Mouse (Mus musculus): ENCODE measurements at regions not wholly inside any gene's neighbourhood (a gene's known extent, or its start where the extent isn't known, plus 50 kb on each side); places are given as distances from the start of the nearest gene placed in this dataset.

DNA sequence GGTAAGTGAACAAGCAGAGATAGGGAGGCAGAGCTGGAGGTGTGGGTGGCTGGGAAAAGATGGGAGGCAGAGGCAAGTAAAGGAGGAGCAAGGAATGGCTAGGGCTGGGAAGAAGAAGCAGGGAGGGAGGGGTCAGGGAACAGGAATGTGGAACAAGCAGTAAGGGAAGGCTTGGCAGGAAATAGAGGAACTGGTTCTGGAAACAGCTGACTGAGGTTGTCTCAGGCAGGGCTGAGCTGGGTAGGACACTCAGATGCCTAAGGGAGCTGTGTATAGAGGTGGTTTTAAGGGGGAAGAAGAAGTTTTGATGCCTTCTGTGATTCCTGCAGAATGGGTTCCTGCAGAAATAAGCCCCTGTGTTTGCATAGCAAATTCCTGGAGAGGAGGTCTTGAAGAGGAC is 92.7 kb downstream of the Nucb2 start:
- TF ChIP-seq MYOG (IDR thresholded peaks at IDR 0.05; ENCODE audit: control insufficient read depth, extremely low read depth, insufficient read length), result no peak
- TF ChIP-seq CEBPB (IDR thresholded peaks at IDR 0.05; ENCODE audit: low read depth), result no peak
- TF ChIP-seq MAX (IDR thresholded peaks at IDR 0.05), result no peak
- TF ChIP-seq MYOD1 (IDR thresholded peaks at IDR 0.05; ENCODE audit: control insufficient read depth, insufficient read length, low read depth), result no peak
- no peak for TF ChIP-seq FOSL1 (IDR thresholded peaks at IDR 0.05; ENCODE audit: insufficient read depth, low read length, poor library complexity, severe bottlenecking)
- TF ChIP-seq USF1 (IDR thresholded peaks at IDR 0.05; ENCODE audit: low read depth), result no peak
- no peak for TF ChIP-seq CTCF (IDR thresholded peaks at IDR 0.05; ENCODE audit: control insufficient read depth, insufficient read depth, insufficient read length)
- Histone ChIP-seq H3ac (ENCODE audit: control insufficient read depth, insufficient read length, low read depth) (no peak overlapping the region), H3K4me3 (ENCODE audit: insufficient read depth, poor library complexity, severe bottlenecking) (no peak overlapping the region), H3K79me3 (ENCODE audit: low read depth) (no peaks in the 10 kb centered on the region), H3K36me3 (ENCODE audit: control insufficient read depth, insufficient read depth) (no peaks in the 10 kb centered on the region), H3K27me3 (ENCODE audit: control insufficient read depth, insufficient read depth, insufficient read length) (no peaks in the 10 kb centered on the region), H3K79me2 (ENCODE audit: control insufficient read depth, insufficient read depth) (no peaks in the 10 kb centered on the region)

DNA sequence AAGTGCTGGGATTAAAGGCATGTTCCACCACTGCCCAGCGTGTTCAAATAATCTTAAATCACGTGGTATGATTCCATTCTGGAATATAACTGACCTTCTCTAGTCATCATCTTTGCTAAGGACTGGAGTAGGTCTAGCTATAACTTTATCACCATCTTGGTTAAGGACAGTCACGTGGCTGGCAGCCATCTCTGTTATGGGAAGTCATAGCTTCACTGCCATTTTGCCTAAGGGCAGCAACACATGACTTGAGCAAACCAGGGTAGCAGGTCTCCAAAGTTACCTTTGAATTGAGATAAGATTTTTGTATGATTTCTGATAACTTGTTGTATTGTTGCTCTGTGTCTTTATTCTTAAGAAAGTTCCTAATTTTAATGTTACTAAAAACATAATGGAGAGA is 96.2 kb downstream of the Nucb2 start:
- Histone ChIP-seq H3K36me3 (ENCODE audit: control insufficient read depth, insufficient read depth) (no peaks in the 10 kb centered on the region), H3K79me2 (ENCODE audit: control insufficient read depth, insufficient read depth) (no peaks in the 10 kb centered on the region), H3K27me3 (ENCODE audit: control insufficient read depth, insufficient read depth, insufficient read length) (no peaks in the 10 kb centered on the region), H3K79me3 (ENCODE audit: low read depth) (no peaks in the 10 kb centered on the region), H3K4me3 (ENCODE audit: insufficient read depth, poor library complexity, severe bottlenecking) (no peak overlapping the region), H3ac (ENCODE audit: control insufficient read depth, insufficient read length, low read depth) (no peak overlapping the region)
- TF ChIP-seq USF1 (IDR thresholded peaks at IDR 0.05; ENCODE audit: low read depth) (peak; percentile 52), FOSL1 (IDR thresholded peaks at IDR 0.05; ENCODE audit: insufficient read depth, low read length, poor library complexity, severe bottlenecking) (no peak)

DNA sequence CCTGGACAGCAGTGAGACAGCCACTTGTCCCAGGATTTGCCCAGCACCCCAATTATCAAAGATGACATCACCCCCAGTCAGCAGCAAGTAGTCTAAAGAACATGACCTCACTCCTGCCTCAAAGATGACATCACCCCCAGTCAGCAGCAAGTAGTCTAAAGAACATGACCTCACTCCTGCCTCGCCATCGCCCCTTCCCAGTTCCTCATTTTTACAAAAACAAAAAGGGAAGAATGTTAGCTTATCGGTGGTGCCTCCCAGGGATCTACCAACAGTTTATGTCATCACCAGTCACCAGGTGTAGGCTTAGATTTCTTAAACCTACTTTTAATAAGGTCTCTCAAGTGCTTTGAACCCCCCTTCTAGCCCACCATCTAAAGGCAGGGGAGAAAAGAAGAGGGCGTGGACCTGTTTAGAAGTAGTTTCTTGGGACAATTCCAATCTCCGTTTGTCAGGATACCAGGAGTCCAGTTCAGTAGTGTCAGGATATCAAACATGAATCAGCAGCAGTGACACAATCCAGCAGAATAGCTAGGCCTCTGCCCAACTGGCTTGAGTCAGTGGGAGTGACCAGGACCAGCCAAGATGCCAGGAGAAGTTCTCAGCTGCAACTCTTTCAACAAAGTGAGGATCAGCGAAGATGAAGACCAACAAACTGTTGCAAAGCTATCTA is 99.1 kb downstream of the Nucb2 start:
- Histone ChIP-seq H3K79me2 (ENCODE audit: control insufficient read depth, insufficient read depth) (no peaks in the 10 kb centered on the region), H3ac (ENCODE audit: control insufficient read depth, insufficient read length, low read depth) (no peak overlapping the region), H3K4me3 (ENCODE audit: insufficient read depth, poor library complexity, severe bottlenecking) (no peak overlapping the region), H3K27me3 (ENCODE audit: control insufficient read depth, insufficient read depth, insufficient read length) (no peaks in the 10 kb centered on the region), H3K36me3 (ENCODE audit: control insufficient read depth, insufficient read depth) (no peaks in the 10 kb centered on the region), H3K79me3 (ENCODE audit: low read depth) (no peaks in the 10 kb centered on the region)
- no peak for TF ChIP-seq USF1 (IDR thresholded peaks at IDR 0.05; ENCODE audit: low read depth)
- no peak for TF ChIP-seq CTCF (IDR thresholded peaks at IDR 0.05; ENCODE audit: control insufficient read depth, insufficient read depth, insufficient read length)
- no peak for TF ChIP-seq CEBPB (IDR thresholded peaks at IDR 0.05; ENCODE audit: low read depth)
- TF ChIP-seq FOSL1 (IDR thresholded peaks at IDR 0.05; ENCODE audit: insufficient read depth, low read length, poor library complexity, severe bottlenecking), result no peak
- TF ChIP-seq MYOG (IDR thresholded peaks at IDR 0.05; ENCODE audit: control insufficient read depth, extremely low read depth, insufficient read length), result no peak
- TF ChIP-seq MAX (IDR thresholded peaks at IDR 0.05), result no peak
- TF ChIP-seq MYOD1 (IDR thresholded peaks at IDR 0.05; ENCODE audit: control insufficient read depth, insufficient read length, low read depth), result no peak

DNA sequence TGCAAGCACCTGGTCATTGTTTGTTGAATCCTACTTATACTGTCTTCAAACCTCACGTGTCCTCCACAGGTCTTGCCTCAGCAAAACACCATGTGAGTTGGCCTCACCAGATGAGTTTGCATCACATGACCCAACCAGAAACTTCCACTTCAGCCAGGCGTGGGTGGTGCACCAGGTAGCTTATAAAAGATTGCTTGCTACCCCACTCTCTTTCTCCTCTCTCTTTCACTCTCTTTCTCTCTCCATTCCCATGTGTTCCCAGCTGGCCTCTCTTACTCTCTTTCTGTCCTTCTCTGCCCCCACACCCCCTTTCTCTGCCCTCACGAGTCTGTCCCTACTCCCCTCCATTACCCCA is 99.6 kb downstream of the Nucb2 start:
- no peaks in the 10 kb centered on the region for H3K79me2 ChIP-seq (ENCODE audit: control insufficient read depth, insufficient read depth)
- H3K36me3 ChIP-seq (ENCODE audit: control insufficient read depth, insufficient read depth), result no peaks in the 10 kb centered on the region
- no peak overlapping the region for H3ac ChIP-seq (ENCODE audit: control insufficient read depth, insufficient read length, low read depth)
- H3K27me3 ChIP-seq (ENCODE audit: control insufficient read depth, insufficient read depth, insufficient read length), result no peaks in the 10 kb centered on the region
- H3K79me3 ChIP-seq (ENCODE audit: low read depth), result no peaks in the 10 kb centered on the region
- H3K4me3 ChIP-seq (ENCODE audit: insufficient read depth, poor library complexity, severe bottlenecking), result no peak overlapping the region
- no peak for TF ChIP-seq MYOG (IDR thresholded peaks at IDR 0.05; ENCODE audit: control insufficient read depth, extremely low read depth, insufficient read length)
- TF ChIP-seq MYOD1 (IDR thresholded peaks at IDR 0.05; ENCODE audit: control insufficient read depth, insufficient read length, low read depth), result no peak
- no peak for TF ChIP-seq CEBPB (IDR thresholded peaks at IDR 0.05; ENCODE audit: low read depth)
- TF ChIP-seq USF1 (IDR thresholded peaks at IDR 0.05; ENCODE audit: low read depth), result no peak
- TF ChIP-seq CTCF (IDR thresholded peaks at IDR 0.05; ENCODE audit: control insufficient read depth, insufficient read depth, insufficient read length), result no peak
- no peak for TF ChIP-seq MAX (IDR thresholded peaks at IDR 0.05)
- no peak for TF ChIP-seq FOSL1 (IDR thresholded peaks at IDR 0.05; ENCODE audit: insufficient read depth, low read length, poor library complexity, severe bottlenecking)

DNA sequence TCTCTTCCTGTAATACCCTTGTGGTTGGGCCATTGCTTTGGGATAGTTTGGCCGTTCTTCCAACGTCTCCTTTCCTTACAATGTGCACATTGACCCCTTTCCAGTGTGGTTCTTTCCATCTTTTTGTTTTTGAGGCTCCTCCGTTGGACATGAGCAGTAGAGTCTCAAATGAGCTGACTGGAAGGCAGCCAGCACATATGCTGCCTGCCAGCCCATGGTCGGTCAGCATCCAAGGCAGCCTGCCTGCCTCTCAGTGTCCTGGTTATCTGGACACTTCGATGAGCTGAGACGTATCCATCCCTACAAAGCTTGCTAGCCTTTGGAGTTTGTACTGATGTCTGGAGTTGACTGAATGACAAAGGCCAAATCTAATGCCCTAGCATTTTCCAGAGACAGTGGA is 102.1 kb downstream of the Nucb2 start:
- Histone ChIP-seq H3ac (ENCODE audit: control insufficient read depth, insufficient read length, low read depth) (no peak overlapping the region), H3K4me3 (ENCODE audit: insufficient read depth, poor library complexity, severe bottlenecking) (no peak overlapping the region), H3K79me2 (ENCODE audit: control insufficient read depth, insufficient read depth) (no peaks in the 10 kb centered on the region), H3K79me3 (ENCODE audit: low read depth) (no peaks in the 10 kb centered on the region), H3K27me3 (ENCODE audit: control insufficient read depth, insufficient read depth, insufficient read length) (no peaks in the 10 kb centered on the region), H3K36me3 (ENCODE audit: control insufficient read depth, insufficient read depth) (no peaks in the 10 kb centered on the region)
- TF ChIP-seq MYOG (IDR thresholded peaks at IDR 0.05; ENCODE audit: control insufficient read depth, extremely low read depth, insufficient read length) (no peak), MYOD1 (IDR thresholded peaks at IDR 0.05; ENCODE audit: control insufficient read depth, insufficient read length, low read depth) (no peak), MAX (IDR thresholded peaks at IDR 0.05) (no peak), USF1 (IDR thresholded peaks at IDR 0.05; ENCODE audit: low read depth) (no peak), CEBPB (IDR thresholded peaks at IDR 0.05; ENCODE audit: low read depth) (no peak), CTCF (IDR thresholded peaks at IDR 0.05; ENCODE audit: control insufficient read depth, insufficient read depth, insufficient read length) (no peak), FOSL1 (IDR thresholded peaks at IDR 0.05; ENCODE audit: insufficient read depth, low read length, poor library complexity, severe bottlenecking) (no peak)

Data from C2C12 (cell line).